Mouse (Mus musculus): ENCODE results near the gene Rab6b. TPM values are rescaled to one million over a fixed set of nuclear protein-coding genes. Genes with fewer than 3 reads are reported as not detected.
"Not testable (repeated sequence)": the region's sequence is repeated elsewhere in the genome, so short reads cannot be mapped to it uniquely, and the experiment has no call there.

Rab6b gene
- polyA plus RNA-seq, 1 experiment from 2014 or later, result 11.5 TPM

GRCm38 (mm10) chr9:103082246-103082975 is 29.2 kb upstream of the Rab6b start:
- H3K27ac ChIP-seq, result no peak overlapping the region
- WGBS, result 73% methylated on average over 8 of the region's 8 CpGs
- H3K9ac ChIP-seq, result no peak overlapping the region
- no peak overlapping the region for H3K4me2 ChIP-seq (replicated peaks)
- H3K9me3 ChIP-seq, result no peaks in the 10 kb centered on the region
- no peak overlapping the region for H3K4me3 ChIP-seq
- H3K4me1 ChIP-seq, result no peaks in the 10 kb centered on the region
- no peaks in the 10 kb centered on the region for H3K36me3 ChIP-seq
- H3K27me3 ChIP-seq, result no peaks in the 10 kb centered on the region
- no peak for ATAC-seq (ENCODE audit: insufficient number of reproducible peaks, insufficient read depth, low FRiP score, low TSS enrichment)

- WGBS, result 75% methylated on average over 3 of the region's 3 CpGs
- H3K4me2 ChIP-seq (replicated peaks), result no peak overlapping the region
- no peak for ATAC-seq (ENCODE audit: insufficient number of reproducible peaks, insufficient read depth, low FRiP score, low TSS enrichment)
Measured at GRCm38 (mm10) chr9:103083405-103083804, 28.2 kb upstream of the Rab6b start.

DNA sequence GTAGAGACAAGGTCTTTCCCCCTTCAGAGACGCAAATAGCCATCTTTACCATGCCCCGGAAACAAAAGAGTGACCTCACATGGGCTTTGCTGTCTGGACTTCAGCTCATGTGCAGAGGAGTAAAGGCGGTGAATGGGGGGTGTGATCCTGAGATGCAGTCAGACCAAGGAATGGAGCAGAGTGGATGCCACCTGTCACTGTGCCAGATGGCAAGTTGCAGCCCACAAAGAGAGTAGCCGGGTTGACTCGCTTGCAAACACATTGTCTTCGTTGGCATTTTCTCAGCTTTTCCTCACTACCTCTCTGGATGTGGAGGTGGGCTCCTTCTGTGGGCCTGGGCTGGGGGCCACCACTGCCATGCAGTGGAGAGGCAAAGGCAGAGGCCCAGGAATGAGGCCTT is 24.9 kb upstream of the Rab6b start:
- H3K9ac ChIP-seq, result no peak overlapping the region
- H3K36me3 ChIP-seq, result no peaks in the 10 kb centered on the region
- no peaks in the 10 kb centered on the region for H3K27me3 ChIP-seq
- WGBS, result 91% methylated on average over 6 of the region's 6 CpGs
- no peaks in the 10 kb centered on the region for H3K9me3 ChIP-seq
- no peak overlapping the region for H3K4me2 ChIP-seq (replicated peaks)
- no peak overlapping the region for H3K27ac ChIP-seq
- H3K4me1 ChIP-seq, result no peaks in the 10 kb centered on the region
- no peak for ATAC-seq (ENCODE audit: insufficient number of reproducible peaks, insufficient read depth, low FRiP score, low TSS enrichment)
- H3K4me3 ChIP-seq, result no peak overlapping the region

More at GRCm38 (mm10) chr9:103083405-103083804, 28.2 kb upstream of the Rab6b start:
- no peaks in the 10 kb centered on the region for H3K36me3 ChIP-seq
- H3K27me3 ChIP-seq, result no peaks in the 10 kb centered on the region
- no peak overlapping the region for H3K9ac ChIP-seq
- no peaks in the 10 kb centered on the region for H3K4me1 ChIP-seq
- H3K4me3 ChIP-seq, result no peak overlapping the region
- H3K9me3 ChIP-seq, result no peaks in the 10 kb centered on the region
- no peak overlapping the region for H3K27ac ChIP-seq

GRCm38 (mm10) chr9:103087301-103087700 is 24.3 kb upstream of the Rab6b start:
- WGBS, result 64% methylated on average over 8 of the region's 8 CpGs

GRCm38 (mm10) chr9:103088661-103089060 is 22.9 kb upstream of the Rab6b start:
- no peaks in the 10 kb centered on the region for H3K9me3 ChIP-seq
- no peak overlapping the region for H3K4me2 ChIP-seq (replicated peaks)
- no peaks in the 10 kb centered on the region for H3K4me1 ChIP-seq
- no peak for ATAC-seq (ENCODE audit: insufficient number of reproducible peaks, insufficient read depth, low FRiP score, low TSS enrichment)
- no peaks in the 10 kb centered on the region for H3K27me3 ChIP-seq
- no peak overlapping the region for H3K9ac ChIP-seq
- WGBS, result 54% methylated on average over 2 of the region's 2 CpGs
- no peaks in the 10 kb centered on the region for H3K36me3 ChIP-seq
- H3K4me3 ChIP-seq, result no peak overlapping the region
- H3K27ac ChIP-seq, result no peak overlapping the region

More at GRCm38 (mm10) chr9:103087301-103087700, 24.3 kb upstream of the Rab6b start:
- Histone ChIP-seq H3K4me1 (no peaks in the 10 kb centered on the region), H3K9ac (no peak overlapping the region), H3K27me3 (no peaks in the 10 kb centered on the region), H3K27ac (no peak overlapping the region), H3K9me3 (no peaks in the 10 kb centered on the region), H3K4me2 (replicated peaks) (no peak overlapping the region), H3K4me3 (no peak overlapping the region), H3K36me3 (no peaks in the 10 kb centered on the region)
- no peak for ATAC-seq (ENCODE audit: insufficient number of reproducible peaks, insufficient read depth, low FRiP score, low TSS enrichment)

- 82% methylated on average over 9 of the region's 9 CpGs for WGBS
- no peak overlapping the region for H3K9ac ChIP-seq
- no peak for ATAC-seq (ENCODE audit: insufficient number of reproducible peaks, insufficient read depth, low FRiP score, low TSS enrichment)
- H3K36me3 ChIP-seq, result no peaks in the 10 kb centered on the region
- no peak overlapping the region for H3K27ac ChIP-seq
- no peak overlapping the region for H3K4me2 ChIP-seq (replicated peaks)
- H3K9me3 ChIP-seq, result no peaks in the 10 kb centered on the region
- no peak overlapping the region for H3K4me3 ChIP-seq
- H3K27me3 ChIP-seq, result no peaks in the 10 kb centered on the region
- no peaks in the 10 kb centered on the region for H3K4me1 ChIP-seq
Measured at GRCm38 (mm10) chr9:103090116-103090875, 21.3 kb upstream of the Rab6b start.

DNA sequence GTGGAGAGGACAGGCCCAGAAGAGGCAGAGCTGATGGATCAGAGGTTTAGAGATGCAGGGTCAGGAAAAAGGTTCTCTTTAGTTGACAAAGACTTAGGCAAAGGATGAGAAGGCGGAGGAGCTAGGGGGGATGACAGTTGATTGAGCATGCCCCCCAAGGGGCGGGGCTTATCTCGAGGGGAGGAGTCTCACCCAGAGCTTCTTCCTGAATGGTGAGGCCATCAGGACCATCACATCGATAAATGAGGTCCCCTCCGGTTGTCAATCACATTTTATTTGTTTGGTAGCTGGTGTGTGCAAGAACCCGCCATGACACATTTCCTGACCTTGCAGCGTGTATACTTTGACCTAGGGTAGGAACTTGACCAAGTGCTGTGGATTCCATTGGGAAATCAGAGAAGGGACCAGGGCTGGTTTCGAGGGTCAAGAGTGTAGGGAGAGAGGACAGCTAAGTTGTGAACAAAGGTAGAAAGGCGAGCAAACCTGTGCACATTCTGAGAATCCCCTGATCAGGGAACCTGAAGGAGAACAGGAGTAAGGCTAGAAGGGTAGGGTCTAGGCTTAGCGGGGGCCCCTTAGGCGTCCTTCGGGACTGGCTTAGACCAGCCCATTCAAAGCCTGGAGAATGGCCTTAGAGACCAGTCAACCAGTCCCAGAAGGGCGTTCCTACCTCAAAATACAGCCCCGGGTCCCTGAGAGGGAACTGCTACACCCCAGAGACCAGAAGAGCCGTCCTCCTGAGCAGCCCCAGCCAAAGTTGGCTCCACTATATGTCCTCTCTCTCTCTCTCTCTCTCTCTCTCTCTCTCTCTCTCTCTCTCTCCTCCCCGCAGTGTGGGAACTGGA is 20.3 kb upstream of the Rab6b start:
- Histone ChIP-seq H3K36me3 (no peaks in the 10 kb centered on the region), H3K4me2 (replicated peaks) (no peak overlapping the region), H3K4me1 (no peaks in the 10 kb centered on the region), H3K27me3 (no peaks in the 10 kb centered on the region), H3K4me3 (no peak overlapping the region), H3K27ac (no peak overlapping the region), H3K9me3 (no peaks in the 10 kb centered on the region), H3K9ac (no peak overlapping the region)
- 75% methylated on average over 16 of the region's 16 CpGs for WGBS
- no peak for ATAC-seq (ENCODE audit: insufficient number of reproducible peaks, insufficient read depth, low FRiP score, low TSS enrichment)

DNA sequence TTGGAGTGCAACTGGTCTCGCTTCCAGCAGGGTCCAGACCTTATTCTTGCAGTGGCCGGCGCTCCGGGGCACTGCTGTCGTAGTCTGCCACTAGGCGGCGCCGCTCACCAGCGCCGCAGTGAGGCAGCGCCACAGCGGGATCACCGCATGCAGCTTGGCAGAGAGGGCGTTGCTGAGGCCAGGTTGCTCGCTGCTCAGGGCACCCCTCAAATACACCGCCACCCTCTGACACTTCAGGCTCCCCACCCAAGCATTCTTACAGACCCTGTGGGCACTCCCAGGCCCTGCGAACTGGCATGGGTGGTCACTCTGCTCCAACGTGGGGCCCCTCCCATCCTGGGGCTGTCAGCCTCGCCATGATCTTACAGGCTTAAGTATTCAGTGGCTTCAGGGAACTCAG is 19.3 kb upstream of the Rab6b start:
- H3K9ac ChIP-seq, result peak overlapping the region; percentile 53
- H3K27ac ChIP-seq, result no peak overlapping the region
- H3K4me2 ChIP-seq (replicated peaks), result peak overlapping the region; percentile 80
- no peaks in the 10 kb centered on the region for H3K27me3 ChIP-seq
- no peaks in the 10 kb centered on the region for H3K36me3 ChIP-seq
- under 1% methylated on average over 19 of the region's 19 CpGs for WGBS
- no peaks in the 10 kb centered on the region for H3K4me1 ChIP-seq
- peak overlapping the region; percentile 43 for H3K4me3 ChIP-seq
- peak; percentile 67 for ATAC-seq (ENCODE audit: insufficient number of reproducible peaks, insufficient read depth, low FRiP score, low TSS enrichment)
- no peaks in the 10 kb centered on the region for H3K9me3 ChIP-seq

DNA sequence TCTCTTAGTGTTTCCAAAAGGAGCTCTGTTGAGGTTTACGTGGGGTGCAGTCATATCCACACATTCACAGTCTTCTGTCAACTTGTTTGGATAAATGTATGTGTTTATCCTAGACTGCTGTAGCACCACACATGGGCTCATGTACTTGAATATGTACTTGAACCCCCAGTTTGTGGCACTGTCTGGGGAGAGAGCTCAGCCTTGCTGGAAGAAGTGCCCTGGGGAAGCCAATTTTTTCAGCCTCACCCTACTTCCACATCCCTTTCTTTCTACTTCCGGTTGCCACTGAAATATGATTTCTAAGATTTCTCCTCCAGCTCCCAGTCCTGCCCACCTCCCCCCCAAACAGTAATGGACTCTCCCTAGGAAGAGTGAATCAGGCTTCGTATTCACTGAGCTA is 17.9 kb upstream of the Rab6b start:
- 78% methylated on average over 3 of the region's 3 CpGs for WGBS
- ATAC-seq (ENCODE audit: insufficient number of reproducible peaks, insufficient read depth, low FRiP score, low TSS enrichment), result no peak

DNA sequence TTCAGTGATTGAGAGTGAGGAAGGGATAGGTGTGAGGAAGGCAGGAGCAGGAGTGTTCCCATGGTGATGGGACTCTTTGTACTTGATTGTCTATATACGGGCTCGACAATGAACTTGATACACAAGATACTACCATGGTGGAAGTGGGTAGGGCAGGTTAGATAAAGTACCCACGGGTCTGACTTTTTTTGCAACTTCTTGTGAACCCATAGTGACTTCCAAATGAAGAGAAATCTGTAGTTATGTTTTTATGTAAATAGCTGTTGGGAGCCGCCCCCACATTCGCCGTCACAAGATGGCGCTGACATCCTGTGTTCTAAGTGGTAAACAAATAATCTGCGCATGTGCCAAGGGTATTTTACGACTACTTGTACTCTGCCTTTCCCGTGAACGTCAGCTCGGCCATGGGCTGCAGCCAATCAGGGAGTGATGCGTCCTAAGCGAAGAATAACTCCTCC is 3.2 kb upstream of the Rab6b start:
- H3K36me3 ChIP-seq, H3K9ac ChIP-seq, H3K9me3 ChIP-seq, H3K27ac ChIP-seq: not testable (repeated sequence)
- H3K4me1 ChIP-seq, result peaks cover 18% of the 10 kb centered on the region
- H3K27me3 ChIP-seq, result peaks cover 29% of the 10 kb centered on the region
- H3K4me3 ChIP-seq, result peak overlapping the region; percentile 27
- peak; percentile 49; the same call in 1 of the 2 replicates for ATAC-seq (ENCODE audit: insufficient number of reproducible peaks, insufficient read depth, low FRiP score, low TSS enrichment)
- 23% methylated on average over 10 of the region's 14 CpGs for whole genome bisulfite sequencing
- H3K4me2 ChIP-seq (replicated peaks), result peak overlapping the region; percentile 40

More for the DNA sequence above, 17.9 kb upstream of the Rab6b start:
- Histone ChIP-seq H3K4me3 (no peak overlapping the region), H3K36me3 (no peaks in the 10 kb centered on the region), H3K4me1 (no peaks in the 10 kb centered on the region), H3K4me2 (replicated peaks) (no peak overlapping the region), H3K9me3 (no peaks in the 10 kb centered on the region), H3K27me3 (no peaks in the 10 kb centered on the region), H3K27ac (no peak overlapping the region), H3K9ac (no peak overlapping the region)

DNA sequence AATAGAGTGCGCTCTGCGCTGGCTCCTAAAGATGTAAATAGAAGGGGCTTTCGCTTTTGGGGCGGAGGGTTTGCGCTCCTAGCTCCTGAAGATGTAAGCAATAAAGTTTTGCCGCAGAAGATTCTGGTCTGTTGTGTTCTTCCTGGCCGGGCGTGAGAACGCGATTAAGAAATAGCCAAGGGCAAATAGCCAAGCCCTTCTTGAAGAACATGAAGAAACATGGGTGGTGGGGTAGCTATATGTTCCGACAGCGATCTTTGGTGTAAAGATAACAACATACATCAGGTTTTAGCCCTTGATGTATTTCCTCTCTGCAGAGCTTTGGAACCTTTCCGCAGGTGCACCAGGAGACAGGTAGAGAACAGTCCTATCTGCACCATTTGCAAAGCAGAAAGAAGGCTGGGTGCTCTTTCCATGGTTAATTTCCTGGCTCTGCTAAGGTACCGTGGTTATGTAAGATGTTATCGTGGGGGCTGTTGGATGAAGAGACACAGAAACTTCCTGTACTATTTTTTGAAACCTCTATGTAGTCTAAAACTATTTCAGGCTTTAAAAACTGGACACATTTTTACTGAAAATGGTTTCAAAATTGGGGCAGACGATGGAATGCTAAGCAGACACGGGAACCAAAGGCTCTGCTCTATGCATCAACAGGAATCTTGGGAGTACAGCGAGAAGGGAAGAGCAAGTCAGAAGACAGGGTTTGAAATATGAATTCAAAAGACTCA is 2.5 kb upstream of the Rab6b start:
- 25% methylated on average over 18 of the region's 18 CpGs for WGBS

More for the DNA sequence above, 2.5 kb upstream of the Rab6b start:
- Histone ChIP-seq H3K27me3 (peaks cover 37% of the 10 kb centered on the region), H3K4me2 (replicated peaks) (peak overlapping the region; percentile 49), H3K27ac (no peak overlapping the region), H3K4me3 (peak overlapping the region; percentile 41), H3K4me1 (peaks cover 18% of the 10 kb centered on the region), H3K9me3 (no peaks in the 10 kb centered on the region), H3K36me3 (no peaks in the 10 kb centered on the region), H3K9ac (peak overlapping the region; percentile 34)
- no peak for ATAC-seq (ENCODE audit: insufficient number of reproducible peaks, insufficient read depth, low FRiP score, low TSS enrichment)

Data from embryonic facial prominence, embryonic 12.5 days (tissue).